In genomic region chr11:99437972-99438371, GRCm38 (mm10) we compare ENCODE assay signal across 19 mouse cellular contexts. TPM values are rescaled to one million over a fixed set of nuclear protein-coding genes. Genes with fewer than 3 reads are reported as not detected.
DNase-seq lines count a peak whose midpoint lies in the region; ATAC-seq and TF ChIP-seq lines count a peak whose summit lies in the region.
"Had no signal": no experiment of that assay in that cellular context is flagged by ENCODE, and none has a peak within 500 bp of the region (broad histone marks: within the 10 kb centered on the region; RNA-seq: fewer than 3 reads in every experiment).

Gene Krt20, minus strand, starts transcription at chr11:99438150.

- H3K9ac ChIP-seq in heart, embryonic 12.5 days, result peak within 1 kb of the TSS; percentile 41
- no peak within 1 kb of the TSS for H3K9ac ChIP-seq in intestine, embryonic 14.5 days (ENCODE audit: low read length)
- H3K9ac ChIP-seq in liver, embryonic 15.5 days, result 0 out of 2 replicates have a peak within 1 kb of the TSS, but pooled peaks have one; percentile 18
- H3K9ac ChIP-seq: limb, embryonic 12.5 days; neural tube, embryonic 15.5 days had no signal

- H3K27me3 ChIP-seq in heart, embryonic 12.5 days (replicated peaks), result no peaks in the 10 kb centered on the region
- H3K27me3 ChIP-seq in intestine, embryonic 14.5 days (replicated peaks; ENCODE audit: control insufficient read depth, insufficient read depth, low read length), result no peaks in the 10 kb centered on the region
- no peaks in the 10 kb centered on the region for H3K27me3 ChIP-seq in liver, embryonic 15.5 days
- H3K27me3 ChIP-seq in kidney, adult 2 months (replicated peaks; ENCODE audit: control insufficient read depth, insufficient read depth, low read length), result no peaks in the 10 kb centered on the region
- H3K27me3 ChIP-seq: limb, embryonic 12.5 days; neural tube, embryonic 15.5 days had no signal

- no peak within 1 kb of the TSS for H3K4me3 ChIP-seq in heart, embryonic 12.5 days
- peak within 1 kb of the TSS; percentile 13; the same call in 1 of the 2 replicates for H3K4me3 ChIP-seq in intestine, embryonic 14.5 days (ENCODE audit: low read depth, low read length)
- peak within 1 kb of the TSS; percentile 49 for H3K4me3 ChIP-seq in liver, embryonic 15.5 days (replicated peaks)
- H3K4me3 ChIP-seq in kidney, adult 2 months (ENCODE audit: insufficient read depth, low read depth, low read length), result no peak within 1 kb of the TSS
- H3K4me3 ChIP-seq: limb, embryonic 12.5 days; neural tube, embryonic 15.5 days had no signal

- no peaks in the 10 kb centered on the region for H3K36me3 ChIP-seq in heart, embryonic 12.5 days
- H3K36me3 ChIP-seq in intestine, embryonic 14.5 days (ENCODE audit: control insufficient read depth, insufficient read depth, low read length), result no peaks in the 10 kb centered on the region
- H3K36me3 ChIP-seq in liver, embryonic 15.5 days (replicated peaks), result no peaks in the 10 kb centered on the region
- H3K36me3 ChIP-seq in kidney, adult 2 months (ENCODE audit: control insufficient read depth, insufficient read depth, low read length), result no peaks in the 10 kb centered on the region
- H3K36me3 ChIP-seq: limb, embryonic 12.5 days; neural tube, embryonic 15.5 days had no signal

- no peak for TF ChIP-seq CTCF in kidney, adult 2 months (conservative IDR thresholded peaks at IDR 0.05; ENCODE audit: insufficient read depth, insufficient read length, low read depth, low read length)

- no peak within 1 kb of the TSS for H3K27ac ChIP-seq in heart, embryonic 12.5 days (ENCODE audit: poor library complexity, severe bottlenecking)
- no peak within 1 kb of the TSS for H3K27ac ChIP-seq in intestine, embryonic 14.5 days (ENCODE audit: low read depth)
- 0 out of 2 replicates have a peak within 1 kb of the TSS, but pooled peaks have one; percentile 41 for H3K27ac ChIP-seq in liver, embryonic 15.5 days (replicated peaks)
- no peak within 1 kb of the TSS for H3K27ac ChIP-seq in kidney, adult 2 months (ENCODE audit: insufficient read depth, low read depth, low read length)
- H3K27ac ChIP-seq: limb, embryonic 12.5 days; neural tube, embryonic 15.5 days had no signal

- WGBS in heart, embryonic 12.5 days, result 25% methylated on average over 10 of the region's 10 CpGs
- 17% methylated on average over 10 of the region's 10 CpGs for whole genome bisulfite sequencing in intestine, embryonic 14.5 days
- 38% methylated on average over 10 of the region's 10 CpGs for WGBS in liver, embryonic 15.5 days (ENCODE audit: insufficient replicate concordance)
- WGBS in kidney, adult 2 months, result 20% methylated on average over 10 of the region's 10 CpGs

- peaks cover 11% of the 10 kb centered on the region for H3K4me1 ChIP-seq in heart, embryonic 12.5 days (replicated peaks)
- peaks cover 4% of the 10 kb centered on the region; the same call in 1 of the 2 replicates for H3K4me1 ChIP-seq in intestine, embryonic 14.5 days (replicated peaks; ENCODE audit: control insufficient read depth, insufficient read depth, low read length)
- peaks cover 4% of the 10 kb centered on the region for H3K4me1 ChIP-seq in liver, embryonic 15.5 days (replicated peaks)
- H3K4me1 ChIP-seq in kidney, adult 2 months (ENCODE audit: control insufficient read depth, insufficient read depth, low read length), result peaks cover 2% of the 10 kb centered on the region; the same call in 1 of the 2 replicates
- H3K4me1 ChIP-seq: neural tube, embryonic 15.5 days had no signal

- intact Hi-C loops in heart, postnatal 25 days (cut with DNase I), result no loop called here

- peak within 1 kb of the TSS; percentile 50 for H3K4me2 ChIP-seq in heart, embryonic 12.5 days
- H3K4me2 ChIP-seq in intestine, embryonic 14.5 days (ENCODE audit: low read length), result peak within 1 kb of the TSS; percentile 29
- peak within 1 kb of the TSS; percentile 35 for H3K4me2 ChIP-seq in liver, embryonic 15.5 days
- H3K4me2 ChIP-seq: limb, embryonic 12.5 days; neural tube, embryonic 15.5 days had no signal

- DNase-seq in heart, postnatal 25 days (ENCODE audit: low spot score), result no peak
- DNase-seq in R1 (ENCODE audit: low read depth, low spot score) (peak; percentile 34), adipocyte (ENCODE audit: low spot score) (no peak)
- no peak for DNase-seq in intestine, embryonic 14.5 days (ENCODE audit: low spot score)
- DNase-seq in kidney, adult 2 months, result no peak
- no peak for DNase-seq in gastrocnemius, adult 18-20 months (ENCODE audit: low spot score)
- DNase-seq: lung, postnatal 10 days; retina, postnatal 1 day; spleen, adult 18-20 months; thymus, adult 18-20 months had no signal

- TF ChIP-seq POLR2A in kidney, adult 2 months (IDR thresholded peaks at IDR 0.05; ENCODE audit: low read depth, low read length), result no peak

- H3K9me3 ChIP-seq in heart, embryonic 12.5 days (replicated peaks), result no peaks in the 10 kb centered on the region
- no peaks in the 10 kb centered on the region for H3K9me3 ChIP-seq in intestine, embryonic 14.5 days (ENCODE audit: control insufficient read depth, low read length)
- no peaks in the 10 kb centered on the region for H3K9me3 ChIP-seq in liver, embryonic 15.5 days (replicated peaks)
- H3K9me3 ChIP-seq: limb, embryonic 12.5 days; neural tube, embryonic 15.5 days had no signal

- no peak for ATAC-seq in heart, embryonic 12.5 days (ENCODE audit: insufficient number of reproducible peaks, low FRiP score)
- no peak for ATAC-seq in intestine, embryonic 14.5 days (replicated peaks; ENCODE audit: low FRiP score, low TSS enrichment, low read depth)
- peak; percentile 62; the same call in 1 of the 2 replicates for ATAC-seq in liver, embryonic 15.5 days (ENCODE audit: insufficient read depth)
- ATAC-seq: forebrain, embryonic 16.5 days; hindbrain, embryonic 16.5 days had no signal

RNA-seq across cellular contexts. Expression of gene Krt20, which starts in this region (rescaled TPM):
- polyA plus RNA-seq in heart, embryonic 12.5 days (2016; fragmentation: Nextera tagmentation; extraction: Ambion mirVana), result 3.6 and 4.1 TPM in 2 replicates
- total RNA-seq in heart, postnatal 25 days (2021), result not detected
- polyA plus RNA-seq in intestine, embryonic 14.5 days (2014; fragmentation: Nextera tagmentation; extraction: Ambion mirVana), result 16.5 and 17.1 TPM in 2 replicates
- polyA plus RNA-seq in liver, embryonic 15.5 days (2015; fragmentation: Nextera tagmentation; extraction: Ambion mirVana), result 33.2 and 34.0 TPM in 2 replicates
- polyA plus RNA-seq in kidney, adult 2 months (2012; rRNA removed), result 0.13 and 0.23 TPM in 2 replicates
- total RNA-seq in gastrocnemius, adult 18-20 months (2021), result under 1 TPM in 1 of 2 experiments, not detected in 1; 0.14 TPM
- total RNA-seq: layer of hippocampus, postnatal 10 days; MEL had no signal
- polyA plus RNA-seq: C2C12; forebrain, embryonic 16.5 days had no signal

Comparison
In these comparisons a context has a peak if more than half of its experiments do, and no peak if none do; other contexts are left out.
1. H3K4me3 ChIP-seq: peak in intestine, embryonic 14.5 days (single experiment) and liver, embryonic 15.5 days (single experiment); none in heart, embryonic 12.5 days (single experiment) and kidney, adult 2 months (single experiment).
2. Peak in every context shown above with its lines, with median percentiles within 50 percentile points of each other: H3K4me2 ChIP-seq.